Comparison of ENCODE assay signal across 28 mouse cellular contexts in genomic region chr6:22572925-22573324, GRCm38 (mm10).
"Had no signal": no experiment of that assay in that cellular context is flagged by ENCODE, and none has a peak within 500 bp of the region (broad histone marks: within the 10 kb centered on the region; RNA-seq: fewer than 3 reads in every experiment).

No protein-coding gene starts in this region.

- H3K27me3 ChIP-seq: heart, embryonic 13.5 days; heart, embryonic 15.5 days; intestine, embryonic 15.5 days; limb, embryonic 12.5 days; liver, embryonic 13.5 days; liver, embryonic 15.5 days had no signal

- H3K4me3 ChIP-seq: gastrocnemius, adult 2 months; heart, adult 2 months; heart, embryonic 13.5 days; heart, embryonic 15.5 days; intestine, embryonic 15.5 days; layer of hippocampus, adult 2 months; left cerebral cortex, adult 2 months; limb, embryonic 10.5 days; limb, embryonic 12.5 days; liver, embryonic 13.5 days; liver, embryonic 15.5 days had no signal

- H3K9me3 ChIP-seq: heart, embryonic 13.5 days; heart, embryonic 15.5 days; intestine, embryonic 15.5 days; limb, embryonic 10.5 days; limb, embryonic 12.5 days; liver, embryonic 13.5 days; liver, embryonic 15.5 days had no signal

- H3K36me3 ChIP-seq: heart, embryonic 13.5 days; heart, embryonic 15.5 days; intestine, embryonic 15.5 days; limb, embryonic 10.5 days; limb, embryonic 12.5 days; liver, embryonic 13.5 days; liver, embryonic 15.5 days had no signal

- H3K9ac ChIP-seq: heart, embryonic 13.5 days; heart, embryonic 15.5 days; hindbrain, embryonic 14.5 days; intestine, embryonic 15.5 days; limb, embryonic 12.5 days; liver, embryonic 13.5 days; liver, embryonic 15.5 days had no signal

- H3K27ac ChIP-seq: gastrocnemius, adult 2 months; heart, adult 2 months; heart, embryonic 13.5 days; heart, embryonic 15.5 days; hindbrain, embryonic 14.5 days; intestine, embryonic 15.5 days; layer of hippocampus, adult 2 months; left cerebral cortex, adult 2 months; limb, embryonic 10.5 days; limb, embryonic 12.5 days; liver, embryonic 13.5 days; liver, embryonic 15.5 days had no signal

- H3K4me1 ChIP-seq: heart, embryonic 13.5 days; heart, embryonic 15.5 days; intestine, embryonic 15.5 days; limb, embryonic 10.5 days; limb, embryonic 12.5 days; liver, embryonic 13.5 days; liver, embryonic 15.5 days had no signal

- DNase-seq: gastrocnemius, adult 2 months; gastrocnemius, postnatal 14 days; gastrocnemius, postnatal 36 days; heart, adult 11 months; heart, adult 2 months; heart, postnatal 14 days; heart, postnatal 36 days; kidney, adult 18-20 months; kidney, adult 8-10 months; kidney, postnatal 10 days; kidney, postnatal 25 days; kidney, postnatal 4 days; liver; liver, embryonic 13.5 days had no signal

- ATAC-seq: hindbrain, embryonic 16.5 days; inflammation-experienced regulatory T-cells, adult 6 months; intestine, embryonic 15.5 days; intestine, postnatal 0 days had no signal

- H3K4me2 ChIP-seq: heart, embryonic 11.5 days; heart, embryonic 13.5 days; heart, embryonic 15.5 days; hindbrain, embryonic 14.5 days; intestine, embryonic 15.5 days; limb, embryonic 12.5 days; liver, embryonic 11.5 days; liver, embryonic 13.5 days; liver, embryonic 15.5 days had no signal
